Mouse (Mus musculus): ENCODE results near the gene Zfp266. TPM values are rescaled to one million over a fixed set of nuclear protein-coding genes. Genes with fewer than 3 reads are reported as not detected.

Zfp266 gene
- 46.4 and 48.0 TPM in 2 replicates for polyA plus RNA-seq (2012; rRNA removed)

GRCm38 (mm10) chr9:20521306-20521957 lies at the start of gene Zfp266:
TSS of gene Zfp266 (minus strand) at chr9:20521417.

DNA sequence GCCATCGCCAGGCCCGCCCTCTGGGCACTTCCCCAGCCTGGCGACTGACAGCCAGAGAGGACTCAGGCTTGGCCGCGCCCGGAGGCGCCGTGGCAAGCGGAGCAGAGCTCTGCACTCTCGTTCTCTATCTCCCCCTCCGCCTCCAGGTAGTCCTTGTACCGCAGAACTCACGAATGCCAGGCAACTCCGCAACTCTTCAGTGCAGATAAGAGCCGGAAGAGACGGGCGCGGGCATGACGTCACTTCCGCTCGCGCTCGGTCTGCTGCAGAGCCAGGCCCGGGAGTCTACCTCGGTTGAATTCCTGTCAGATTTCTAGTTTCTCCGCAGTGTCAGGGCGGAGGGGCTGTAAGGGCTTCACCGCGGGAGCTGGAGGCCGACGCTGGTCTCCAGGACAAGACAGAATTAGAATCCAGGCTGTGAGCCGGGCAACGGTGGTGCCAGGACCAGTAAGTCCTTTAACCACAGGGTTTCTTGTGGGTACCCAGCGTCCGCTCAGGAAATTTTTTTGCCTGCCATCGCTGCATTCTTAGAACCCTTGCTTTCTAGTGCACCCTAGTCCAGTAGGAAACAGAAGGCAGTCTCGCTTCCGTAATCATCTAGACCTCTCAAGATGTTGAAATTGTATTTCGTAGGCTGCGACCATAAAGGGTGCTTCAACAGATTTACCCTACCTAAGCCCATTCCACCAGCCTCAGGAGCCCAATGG lies 28.5 kb downstream of the Zfp266 start, which contains the start of gene Zfp426:
Gene Zfp426 (minus strand): TSS at position 220 of the 707 bp plus-strand sequence.

GRCm38 (mm10) chr9:20459377-20460317 lies 61.6 kb downstream of the Zfp266 start, which contains the start of gene Zfp26:
TSS of gene Zfp26 (minus strand) at chr9:20460162.

Other genes starting within 250 kb of the Zfp266 start
- not detected in 2 replicates for gene Olfr39, start 239.1 kb downstream of the Zfp266 start, polyA plus RNA-seq (2012; rRNA removed)
- gene Olfr873, start 222.9 kb downstream of the Zfp266 start, polyA plus RNA-seq (2012; rRNA removed): not detected in 2 replicates
- gene Olfr18, start 185.3 kb downstream of the Zfp266 start, polyA plus RNA-seq (2012; rRNA removed): 0.09 and 0.12 TPM in 2 replicates
- gene Zfp560, start 136.2 kb downstream of the Zfp266 start, polyA plus RNA-seq (2012; rRNA removed): 37.2 and 39.5 TPM in 2 replicates
- 13.4 and 13.5 TPM in 2 replicates for gene Zfp26, start 61.3 kb downstream of the Zfp266 start, polyA plus RNA-seq (2012; rRNA removed)
- gene Zfp426, start 28.7 kb downstream of the Zfp266 start, polyA plus RNA-seq (2012; rRNA removed): 25.7 and 26.8 TPM in 2 replicates
- gene Zfp846, start 59.9 kb upstream of the Zfp266 start, polyA plus RNA-seq (2012; rRNA removed): 26.2 and 29.8 TPM in 2 replicates
- gene Ubl5, start 121.5 kb upstream of the Zfp266 start, polyA plus RNA-seq (2012; rRNA removed): 601 and 618 TPM in 2 replicates
- gene Fbxl12, start 123.3 kb upstream of the Zfp266 start, polyA plus RNA-seq (2012; rRNA removed): 27.3 and 28.4 TPM in 2 replicates
- gene Pin1, start 130.7 kb upstream of the Zfp266 start, polyA plus RNA-seq (2012; rRNA removed): 39.1 and 44.7 TPM in 2 replicates
- 181 and 199 TPM in 2 replicates for gene Olfm2, start 224.9 kb upstream of the Zfp266 start, polyA plus RNA-seq (2012; rRNA removed)